Mouse (Mus musculus) left cerebral cortex, postnatal 14 days (tissue): Measurements from ENCODE around the gene Olfr1393. TPM values are rescaled to one million over a fixed set of nuclear protein-coding genes. Genes with fewer than 3 reads are reported as not detected.
A peak's percentile ranks its signal among the peaks of the same experiment; 100 is the strongest.
"Not testable (repeated sequence)": the region's sequence is repeated elsewhere in the genome, so short reads cannot be mapped to it uniquely, and the experiment has no call there.

ENCODE experiments used
- DNase-seq, 2 experiments: peaks; one replicate each; pipeline ENCODE4 v3.0.0; 2021 to 2022; ENCODE audit warnings: low spot score in 2 of 2, mixed read lengths in 1 of 2
- intact Hi-C: fragments of 180-260 bp; cut with DNase I; formaldehyde crosslinking; loops from one replicate; pipeline ENCODE4 v1.15.1; 2025
- total RNA-seq, 2 experiments: library from RNA; stranded (reverse); gene quantifications; 2 replicates each; pipeline ENCODE4 v1.2.3; 2021

The Olfr1393 gene
- total RNA-seq, 2 experiments from 2014 or later: 0.13 TPM; not detected in 1

GRCm38 (mm10) chr11:49269761-49270160 is 8.3 kb upstream of the Olfr1393 start:
- DNase-seq: no peak
- intact Hi-C loops: loop anchor here (2.0 to 10.0 kb wide), 4 partner anchors 81 to 407 kb away; partner anchors contain the start of gene Olfr1396

DNA sequence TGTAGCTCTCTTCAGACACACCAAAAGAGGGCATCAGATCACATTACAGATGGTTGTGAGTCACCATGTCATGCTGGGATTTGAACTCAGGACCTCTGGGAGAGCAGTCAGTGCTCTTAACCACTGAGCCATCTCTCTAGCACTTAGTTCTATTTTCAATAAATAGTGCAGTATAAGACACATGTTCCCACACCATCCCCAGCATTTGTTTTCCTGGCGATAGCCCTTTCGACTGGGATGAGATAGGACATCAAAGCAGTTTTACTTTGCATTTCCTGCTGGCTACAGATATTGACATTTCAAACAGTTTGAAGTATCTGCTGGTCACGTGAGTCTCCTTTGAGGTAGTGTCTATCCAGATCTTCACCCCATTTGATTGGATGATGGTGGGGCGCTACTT is 7.7 kb upstream of the Olfr1393 start:
- no peak for DNase-seq
- intact Hi-C loops: loop anchor here (2.0 to 10.0 kb wide), 4 partner anchors 82 to 408 kb away; partner anchors contain the start of gene Olfr1396

DNA sequence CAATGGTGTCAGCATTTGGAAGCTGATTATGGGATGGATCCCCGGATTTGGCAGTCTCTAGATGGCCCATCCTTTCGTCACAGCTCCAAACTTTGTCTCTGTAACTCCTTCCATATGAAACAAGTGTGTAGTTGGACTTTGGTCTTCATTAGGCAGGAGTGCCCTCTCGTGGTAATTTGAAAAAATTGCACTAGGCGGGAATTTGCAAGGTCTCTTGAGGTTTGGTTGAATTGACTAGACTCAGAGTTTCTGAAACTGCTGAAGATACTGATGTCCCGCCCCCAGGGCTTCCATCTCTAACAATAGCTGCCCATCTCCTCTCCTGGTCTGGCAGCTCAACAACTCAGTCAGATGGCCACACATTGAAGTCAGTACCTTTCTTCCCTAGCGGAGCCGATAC is 6.8 kb upstream of the Olfr1393 start:
- peak; percentile 57 to 58 for DNase-seq
- intact Hi-C loops: loop anchor here (2.0 to 10.0 kb wide), 4 partner anchors 83 to 409 kb away; partner anchors contain the start of gene Olfr1396

GRCm38 (mm10) chr11:49273834-49274519 is 4.1 kb upstream of the Olfr1393 start:
- intact Hi-C loops: loop anchor here (5.0 to 10.0 kb wide), 3 partner anchors 162 to 412 kb away; partner anchors contain the start of gene Olfr1396
- no peak for DNase-seq

- intact Hi-C loops, DNase-seq: not testable (repeated sequence)
These were observed 6.9 kb downstream of the Olfr1393 start, which contains the start of gene Olfr1392 for GRCm38 (mm10) chr11:49284982-49285381. Olfr1392 (plus strand) TSS chr11:49285282.

GRCm38 (mm10) chr11:49287251-49287650 is 9.1 kb downstream of the Olfr1393 start:
- DNase-seq: peak; percentile 32 to 76
- intact Hi-C loops: no loop called here

GRCm38 (mm10) chr11:49292777-49293176 is 14.7 kb downstream of the Olfr1393 start:
- intact Hi-C loops: no loop called here
- peak; percentile 42 to 53 for DNase-seq

DNA sequence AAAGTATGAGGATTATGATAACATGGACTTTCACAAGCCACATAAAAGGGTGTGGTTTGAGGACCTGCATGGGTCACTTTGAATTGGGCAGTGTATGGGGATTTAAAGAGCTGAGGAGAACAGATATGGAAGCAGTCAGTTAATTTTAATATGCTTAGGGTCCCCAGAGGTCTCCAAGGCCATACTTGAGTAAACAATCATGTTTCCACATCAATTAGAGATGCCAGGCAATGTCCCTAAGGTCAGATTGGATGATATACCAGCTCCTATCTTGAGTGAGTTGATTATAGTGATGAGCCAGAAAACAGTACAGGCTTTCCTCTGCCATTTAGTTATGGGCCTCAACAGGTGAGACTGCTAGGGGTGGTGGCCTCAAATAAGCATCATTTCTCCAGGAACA is 26.3 kb downstream of the Olfr1393 start, which contains the start of gene Olfr10:
Gene Olfr10, plus strand, starts transcription at position 301 of the 400 bp plus-strand sequence.
- intact Hi-C loops: no loop called here
- DNase-seq: no peak

DNA sequence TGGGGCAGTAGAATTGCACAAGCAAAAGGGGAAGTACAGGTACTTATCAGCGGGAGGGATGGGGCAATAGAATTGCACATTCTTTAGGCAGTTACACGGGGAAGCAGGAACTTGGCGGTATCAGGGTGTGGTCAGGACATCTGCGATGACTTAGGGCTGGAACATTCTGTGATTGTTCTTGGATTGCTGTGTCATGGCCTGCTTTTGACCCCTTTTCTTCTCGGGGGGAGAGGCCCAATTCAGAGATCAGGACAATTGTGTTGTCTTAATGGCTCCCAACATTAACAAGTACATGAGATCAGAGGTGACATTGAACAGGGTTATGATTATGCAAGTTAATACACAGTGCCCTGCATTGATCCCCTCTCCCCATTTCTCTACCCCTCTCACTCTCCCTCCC is 30.4 kb downstream of the Olfr1393 start:
- DNase-seq, intact Hi-C loops: not testable (repeated sequence)

- DNase-seq: no peak
- intact Hi-C loops: no loop called here
These were observed 44.3 kb downstream of the Olfr1393 start, which contains the start of gene Olfr1391 for GRCm38 (mm10) chr11:49322442-49322841. Olfr1391 (plus strand) TSS chr11:49322742.

- intact Hi-C loops: no loop called here
- DNase-seq: peak in 1 of 2 experiments; percentile 11
These were observed 48.6 kb downstream of the Olfr1393 start for GRCm38 (mm10) chr11:49326726-49327125.

DNA sequence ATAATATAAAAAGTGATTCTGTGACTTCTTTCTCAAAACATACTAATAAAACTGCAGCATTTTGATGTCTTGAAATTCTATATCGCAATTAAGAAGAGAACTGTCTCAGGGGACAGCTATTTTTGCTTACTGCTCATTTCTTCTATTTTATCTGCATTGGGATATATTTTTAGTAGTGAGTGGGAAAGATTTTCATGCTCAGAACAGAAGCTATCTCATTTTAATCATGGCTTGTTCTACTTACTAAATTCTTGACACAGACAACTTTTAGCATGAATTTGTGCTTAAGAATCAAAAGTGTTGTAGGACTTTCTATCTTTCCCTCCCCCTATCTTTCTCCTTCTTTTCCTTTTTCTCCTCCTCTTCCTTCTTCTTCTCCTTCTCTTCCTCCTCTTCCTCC is 51.6 kb downstream of the Olfr1393 start:
- DNase-seq: peak in 1 of 2 experiments; percentile 43
- intact Hi-C loops: loop anchor here (10.0 kb wide), 1 partner anchor 55 kb away; no protein-coding TSS in a partner anchor

Other genes with a start within 250 kb of the Olfr1393 start
- gene 9930111J21Rik2, start 227.1 kb upstream of the Olfr1393 start, total RNA-seq: 1 to 10 TPM; 1.6 TPM
- gene Tgtp2, start 214.1 kb upstream of the Olfr1393 start, total RNA-seq: under 1 TPM in 1 of 2 experiments, not detected in 1; 0.17 TPM
- gene Ifi47, start 201.7 kb upstream of the Olfr1393 start, total RNA-seq: under 1 TPM; 0.57 to 0.62 TPM
- not detected for gene Olfr1396, start 163.4 kb upstream of the Olfr1393 start, total RNA-seq
- not detected for gene Olfr1395, start 136.0 kb upstream of the Olfr1393 start, total RNA-seq
- not detected for gene Olfr1394, start 123.9 kb upstream of the Olfr1393 start, total RNA-seq
- under 1 TPM; 0.17 to 0.22 TPM for gene Btnl9, start 91.1 kb upstream of the Olfr1393 start, total RNA-seq
- 10 to 100 TPM; 36.9 to 39.5 TPM for gene Zfp62, start 75.0 kb upstream of the Olfr1393 start, total RNA-seq
- 10 to 100 TPM; 57.8 to 72.4 TPM for gene Mgat1, start 34.1 kb upstream of the Olfr1393 start, total RNA-seq
- under 1 TPM in 1 of 2 experiments, not detected in 1; 0.19 TPM for gene Olfr1392, start 7.0 kb downstream of the Olfr1393 start, total RNA-seq
- gene Olfr10, start 26.4 kb downstream of the Olfr1393 start, total RNA-seq: not detected
- gene Olfr1391, start 44.4 kb downstream of the Olfr1393 start, total RNA-seq: not detected
- gene Olfr1390, start 56.9 kb downstream of the Olfr1393 start, total RNA-seq: not detected
- not detected for gene Olfr1389, start 144.8 kb downstream of the Olfr1393 start, total RNA-seq
- under 1 TPM; 0.17 to 0.53 TPM for gene Olfr1388, start 158.3 kb downstream of the Olfr1393 start, total RNA-seq
- not detected for gene Olfr1387, start 177.0 kb downstream of the Olfr1393 start, total RNA-seq
- not detected for gene Olfr1386, start 186.7 kb downstream of the Olfr1393 start, total RNA-seq
- gene Olfr1385, start 210.8 kb downstream of the Olfr1393 start, total RNA-seq: under 1 TPM in 1 of 2 experiments, not detected in 1; 0.13 TPM
- gene Olfr1384, start 228.4 kb downstream of the Olfr1393 start, total RNA-seq: under 1 TPM; 0.34 to 0.35 TPM
- under 1 TPM in 1 of 2 experiments, not detected in 1; 0.53 TPM for gene Olfr1383, start 241.3 kb downstream of the Olfr1393 start, total RNA-seq
- not detected for gene Olfr1382, start 249.9 kb downstream of the Olfr1393 start, total RNA-seq